Mouse (Mus musculus): Measurements from ENCODE around the gene Cspg5.

Gene Cspg5

GRCm38 (mm10) chr9:110243221-110243833, at the start of gene Cspg5:
Gene Cspg5 (plus strand): TSS chr9:110243783.
- no peak for DNase-seq (ENCODE audit: low read depth, low spot score)

GRCm38 (mm10) chr9:110199870-110200269, 43.7 kb upstream of the Cspg5 start:
- DNase-seq (ENCODE audit: low read depth, low spot score): no peak

- peak; percentile 74 for DNase-seq (ENCODE audit: low read depth, low spot score)
Observed at GRCm38 (mm10) chr9:110205526-110206404, 37.8 kb upstream of the Cspg5 start.

DNA sequence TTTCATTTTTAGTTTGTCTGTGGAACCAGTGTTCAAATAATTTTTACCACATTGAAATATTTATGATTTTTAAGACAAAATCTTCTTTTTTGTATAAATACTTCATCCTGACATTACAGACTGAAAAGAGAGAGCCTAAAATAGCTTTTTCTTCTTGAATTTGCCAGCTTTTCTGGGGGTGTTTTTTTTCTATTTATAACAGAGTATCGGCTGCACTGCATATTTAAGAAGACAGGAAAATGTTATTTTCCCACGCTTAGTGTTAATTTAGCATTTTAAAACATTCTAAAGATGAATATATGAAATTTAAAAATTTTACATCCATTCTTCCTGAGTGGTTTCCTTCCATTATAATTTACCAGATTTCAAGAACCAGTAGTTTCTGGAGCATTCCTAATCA, 37.1 kb upstream of the Cspg5 start:
- DNase-seq (ENCODE audit: low read depth, low spot score): no peak

DNA sequence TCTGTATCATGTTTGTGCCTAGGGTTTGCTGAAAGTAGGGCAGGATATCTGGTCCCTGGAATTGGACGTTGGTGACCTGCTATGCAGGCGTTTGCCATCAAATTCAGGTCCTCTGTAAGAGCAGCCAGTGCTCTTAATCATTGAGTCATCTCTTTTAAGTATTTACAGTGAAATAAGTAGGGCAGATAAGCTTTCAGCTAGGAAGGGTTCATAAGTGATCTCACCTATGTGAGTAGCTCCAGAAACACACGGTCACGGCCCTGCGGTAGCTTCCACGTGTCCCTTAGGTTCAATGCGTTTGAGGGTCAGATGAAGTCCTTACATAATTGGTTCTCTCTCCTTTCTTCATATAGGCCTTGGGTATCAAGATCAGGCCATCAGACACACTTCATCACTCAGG, 35.3 kb upstream of the Cspg5 start:
- no peak for DNase-seq (ENCODE audit: low read depth, low spot score)

DNA sequence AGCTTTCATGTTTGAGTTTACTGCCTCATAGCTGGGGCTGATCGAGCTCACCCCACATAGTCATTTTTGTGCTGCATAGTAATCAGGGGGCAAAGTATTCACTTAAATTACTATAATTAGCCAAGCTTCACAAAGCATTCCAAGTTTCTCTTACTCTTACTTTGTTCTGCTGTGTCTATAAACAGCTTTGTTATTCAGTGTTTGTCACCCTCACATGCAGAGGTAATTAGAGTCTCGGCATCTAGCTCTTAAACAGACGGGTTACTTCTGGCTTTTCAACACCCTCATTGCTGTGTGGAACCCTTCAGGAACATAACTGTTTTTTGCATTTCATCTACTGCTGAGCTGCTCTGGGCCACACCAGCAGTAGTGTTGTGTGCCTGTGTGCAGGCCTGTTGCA, 34.6 kb upstream of the Cspg5 start:
- DNase-seq (ENCODE audit: low read depth, low spot score): no peak

DNA sequence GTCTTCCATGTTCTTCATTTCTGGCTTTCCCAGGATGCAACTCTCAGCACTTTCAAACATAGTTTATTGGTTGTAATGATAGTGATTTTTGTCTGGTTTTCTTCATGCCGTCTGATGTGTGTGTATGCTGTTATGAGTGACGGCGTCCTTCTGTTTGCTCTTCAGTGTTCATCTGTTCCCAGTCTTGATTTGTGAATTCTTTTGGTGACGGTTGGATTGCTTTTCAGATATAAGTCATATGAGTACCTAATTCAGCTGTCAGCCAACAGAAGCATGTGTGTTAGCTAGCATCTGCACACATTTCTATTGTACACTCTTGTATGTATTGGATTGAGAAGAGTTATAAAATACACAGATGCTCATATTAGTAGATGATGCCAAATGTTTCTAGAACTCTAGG, 19.3 kb upstream of the Cspg5 start:
- DNase-seq (ENCODE audit: low read depth, low spot score): no peak

GRCm38 (mm10) chr9:110226191-110226590, 17.4 kb upstream of the Cspg5 start:
- DNase-seq (ENCODE audit: low read depth, low spot score): no peak

- no peak for DNase-seq (ENCODE audit: low read depth, low spot score)
Observed at GRCm38 (mm10) chr9:110228671-110229070, 14.9 kb upstream of the Cspg5 start.

DNA sequence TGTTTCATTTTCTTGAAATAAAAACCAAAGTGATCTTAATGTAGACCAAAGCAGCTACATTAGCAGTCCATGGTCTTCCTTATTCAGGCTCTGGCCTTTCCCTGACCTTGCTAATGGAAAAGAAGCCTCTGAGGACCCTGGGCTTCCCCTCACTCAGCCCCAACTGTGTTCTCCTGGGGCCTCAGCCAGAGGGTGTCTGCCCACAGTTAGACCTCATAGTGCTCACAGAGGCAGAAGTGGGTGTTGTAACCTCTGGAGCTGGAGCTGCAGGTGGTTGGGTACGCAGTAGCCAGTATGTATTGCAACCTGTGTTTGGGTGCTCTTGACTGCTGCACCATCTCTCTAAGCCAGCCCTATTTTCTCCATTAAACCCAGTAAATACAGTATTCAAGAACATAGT, 14.5 kb upstream of the Cspg5 start:
- no peak for DNase-seq (ENCODE audit: low read depth, low spot score)

DNA sequence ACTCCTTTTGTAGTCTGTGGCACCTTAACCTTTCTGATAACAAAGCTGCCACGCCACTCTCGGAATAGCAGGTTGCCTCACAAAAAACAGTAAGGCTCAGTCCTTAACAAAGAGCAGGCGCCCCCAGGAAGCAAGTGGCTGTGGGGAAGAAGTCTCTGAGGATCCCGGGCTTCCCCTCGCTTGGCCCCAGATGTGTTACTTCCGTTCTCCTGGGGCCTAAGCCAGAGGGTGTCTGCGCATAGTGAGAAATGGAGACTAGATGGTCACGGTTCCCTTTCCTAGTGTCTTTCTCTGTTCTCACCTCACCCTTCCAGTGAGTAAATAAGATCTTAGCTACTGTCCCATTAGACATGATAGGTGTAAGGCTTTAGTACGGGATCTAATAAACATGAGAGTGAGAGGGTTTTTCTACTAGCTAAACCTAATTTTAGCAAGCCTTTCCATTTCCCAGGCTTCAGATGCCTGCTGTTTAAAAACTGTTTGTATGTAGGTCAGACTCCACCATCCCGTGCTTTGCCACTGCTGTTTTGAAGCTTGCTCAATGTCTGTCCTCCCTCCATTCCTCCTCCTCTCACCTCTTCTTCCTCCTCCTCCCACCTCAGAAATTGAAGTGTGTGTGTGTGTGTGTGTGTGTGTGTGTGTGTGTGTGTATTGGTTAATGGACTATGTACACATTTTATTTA, 13.9 kb upstream of the Cspg5 start:
- DNase-seq (ENCODE audit: low read depth, low spot score): no peak

DNA sequence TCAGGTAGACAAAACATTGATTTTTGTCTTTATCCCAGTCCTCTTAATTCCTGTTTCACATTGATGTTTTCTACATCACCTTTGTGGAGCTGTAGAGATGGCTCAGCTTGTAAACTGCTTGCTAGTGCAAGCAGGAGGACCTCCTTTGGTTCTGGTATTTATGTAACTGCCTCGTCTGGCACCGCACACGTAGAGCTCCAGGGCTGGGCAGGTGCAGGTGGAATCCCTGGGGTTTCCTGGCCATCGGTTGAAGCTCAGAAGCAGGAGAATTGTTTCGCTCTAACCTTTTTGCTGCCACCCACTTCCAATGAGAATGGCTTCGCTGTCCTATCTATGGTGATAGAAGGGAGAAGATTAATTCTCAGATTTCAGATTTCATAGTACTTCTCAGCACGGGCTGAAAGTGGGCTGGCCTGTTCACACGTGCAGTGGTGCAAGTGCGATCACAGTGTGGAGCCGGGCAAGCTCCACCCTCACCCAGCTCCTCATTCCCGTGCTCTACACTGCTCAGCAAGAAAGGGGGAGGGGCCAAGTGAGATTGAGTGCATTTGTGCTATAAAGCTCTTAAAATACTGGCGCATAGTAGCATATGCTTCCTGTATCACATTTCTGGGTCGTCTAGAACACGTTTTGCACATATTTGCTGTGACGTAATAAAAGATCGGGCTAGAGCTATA, 13.1 kb upstream of the Cspg5 start:
- DNase-seq (ENCODE audit: low read depth, low spot score): no peak

DNA sequence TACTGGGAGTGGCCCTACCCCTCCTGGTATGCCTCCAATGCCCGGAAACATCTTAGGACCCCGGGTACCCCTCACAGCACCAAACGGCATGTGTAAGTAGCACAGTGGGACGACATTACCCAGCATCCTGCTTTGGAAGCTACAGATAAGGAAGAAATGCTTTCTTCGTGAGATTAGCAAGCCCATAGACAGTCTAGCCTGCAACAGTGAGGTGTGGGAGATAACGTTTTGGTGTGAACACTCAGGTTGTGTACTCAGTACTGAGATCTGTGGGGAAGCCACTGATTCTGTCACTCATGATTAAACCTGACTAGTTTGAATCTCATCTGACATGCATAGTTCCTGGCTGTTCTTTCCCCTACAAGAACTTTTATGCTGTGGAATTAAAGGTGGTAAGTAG, 8.6 kb upstream of the Cspg5 start:
- DNase-seq (ENCODE audit: low read depth, low spot score): no peak

DNA sequence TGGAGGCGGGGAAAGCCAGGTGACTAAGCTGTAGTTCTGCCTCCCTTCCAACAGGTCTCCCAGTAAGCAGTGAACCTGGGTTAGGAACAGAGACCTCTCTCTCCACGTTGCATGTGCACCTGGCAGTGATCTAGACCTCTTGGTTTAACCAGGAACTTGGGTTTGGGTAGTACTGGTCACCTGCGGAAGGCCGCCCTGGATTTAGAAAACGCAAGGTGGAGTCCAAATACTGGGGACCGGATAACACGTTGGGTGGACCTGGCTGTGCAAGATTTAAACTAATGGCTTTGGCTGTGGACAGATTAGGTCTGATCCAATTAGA, 945 bp downstream of the Cspg5 start:
- no peak for DNase-seq (ENCODE audit: low read depth, low spot score)

GRCm38 (mm10) chr9:110244889-110245589, 1.5 kb downstream of the Cspg5 start:
- no peak for DNase-seq (ENCODE audit: low read depth, low spot score)

- DNase-seq (ENCODE audit: low read depth, low spot score): peak; percentile 63
Observed at GRCm38 (mm10) chr9:110245590-110246320, 2.2 kb downstream of the Cspg5 start.

DNA sequence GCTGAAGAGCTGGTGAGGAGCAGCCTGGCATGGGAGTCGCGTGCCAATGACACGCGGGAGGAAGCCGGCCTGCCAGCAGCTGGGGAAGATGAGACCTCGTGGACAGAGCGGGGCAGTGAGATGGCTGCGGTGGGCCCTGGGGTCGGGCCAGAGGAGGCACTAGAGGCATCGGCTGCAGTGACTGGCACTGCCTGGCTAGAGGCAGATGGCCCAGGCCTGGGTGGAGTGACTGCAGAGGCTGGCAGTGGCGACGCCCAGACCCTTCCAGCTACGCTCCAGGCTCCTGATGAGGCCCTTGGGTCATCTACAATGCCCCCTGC, 2.7 kb downstream of the Cspg5 start:
- DNase-seq (ENCODE audit: low read depth, low spot score): no peak

DNA sequence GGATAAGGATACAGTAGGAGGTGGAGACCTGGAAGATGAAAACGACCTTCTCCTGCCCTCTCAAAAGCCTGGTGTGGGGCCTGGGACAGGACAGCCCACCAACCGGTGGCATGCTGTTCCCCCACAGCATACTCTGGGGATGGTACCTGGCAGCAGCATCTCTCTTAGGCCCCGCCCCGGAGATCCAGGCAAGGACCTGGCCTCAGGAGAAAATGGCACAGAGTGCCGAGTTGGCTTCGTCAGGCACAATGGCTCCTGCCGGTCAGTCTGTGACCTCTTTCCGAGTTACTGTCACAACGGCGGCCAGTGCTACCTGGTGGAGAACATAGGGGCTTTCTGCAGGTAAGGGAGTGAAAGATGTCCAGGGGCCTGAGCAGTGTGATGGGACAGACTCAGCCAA, 3.5 kb downstream of the Cspg5 start:
- DNase-seq (ENCODE audit: low read depth, low spot score): no peak

- DNase-seq (ENCODE audit: low read depth, low spot score): no peak
Observed at GRCm38 (mm10) chr9:110248861-110249260, 5.3 kb downstream of the Cspg5 start.

DNA sequence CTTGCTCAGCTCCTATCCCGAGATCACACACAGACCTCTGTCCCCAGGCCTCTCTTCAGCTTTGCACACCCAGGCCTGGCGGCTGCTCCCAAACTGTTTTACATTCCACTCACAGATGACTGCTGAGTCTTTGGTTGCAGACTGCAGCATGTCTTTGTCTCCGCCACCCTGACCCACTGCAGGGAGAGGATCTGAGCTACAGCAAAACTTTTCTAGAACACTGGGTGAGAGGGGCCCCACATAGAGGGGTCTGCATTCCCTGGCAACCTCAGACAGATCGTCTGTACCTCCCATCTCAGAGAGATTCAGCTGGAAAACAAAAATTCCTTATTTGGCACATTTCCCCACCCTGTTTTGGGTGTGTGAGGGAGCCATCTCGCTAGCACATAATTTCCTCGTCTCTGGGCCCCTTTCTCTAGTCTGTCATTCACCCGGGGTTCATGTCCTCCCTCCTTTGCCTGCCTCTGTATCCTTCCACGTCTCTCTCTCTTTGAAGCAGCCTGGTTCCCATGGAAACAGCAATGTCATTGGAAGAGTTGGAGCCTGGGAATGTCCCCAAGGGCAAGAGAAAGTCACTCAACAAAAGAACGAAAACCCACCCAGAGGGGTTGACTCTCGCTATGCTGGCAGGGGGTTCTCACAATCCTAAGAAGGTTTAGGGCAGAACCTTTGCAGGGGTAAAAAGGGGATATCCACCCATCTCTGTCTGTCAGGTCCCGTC, 6.4 kb downstream of the Cspg5 start:
- peak; percentile 84 for DNase-seq (ENCODE audit: low read depth, low spot score)
